Mouse (Mus musculus) small intestine, adult 2 months (tissue): ENCODE results near the gene Rbfox1. TPM values are rescaled to one million over a fixed set of nuclear protein-coding genes. Genes with fewer than 3 reads are reported as not detected.

ENCODE experiments used
- H3K27ac ChIP-seq: fragments of 200-500 bp; 2 replicates; pipeline ENCODE4 v1.5.1; 2012; ENCODE audit warnings: low read depth, low read length, control low read depth, inconsistent platforms; ENCODE audit not compliant: insufficient read depth
- H3K27me3 ChIP-seq: fragments of 200-500 bp; 2 replicates; pipeline ENCODE4 v1.6.1; 2012; ENCODE audit warnings: mild to moderate bottlenecking, moderate library complexity, low read length, inconsistent platforms; ENCODE audit not compliant: control insufficient read depth, insufficient read depth
- H3K36me3 ChIP-seq: fragments of 200-500 bp; 2 replicates; pipeline ENCODE4 v1.6.1; 2012; ENCODE audit warnings: mild to moderate bottlenecking, low read length, control low read depth, inconsistent platforms; ENCODE audit not compliant: control insufficient read depth, insufficient read depth
- H3K4me1 ChIP-seq: fragments of 200-500 bp; 2 replicates; pipeline ENCODE4 v1.6.1; 2012; ENCODE audit warnings: low read length, inconsistent platforms, mixed read lengths; ENCODE audit not compliant: control insufficient read depth, insufficient read depth, insufficient read length
- H3K4me3 ChIP-seq: fragments of 200-500 bp; 2 replicates; pipeline ENCODE4 v1.5.1; 2012; ENCODE audit warnings: low read depth, mild to moderate bottlenecking, control low read depth, inconsistent platforms, low read length, moderate library complexity
- CTCF ChIP-seq: fragments of 200-500 bp; IDR thresholded peaks from 2 replicates; pipeline ENCODE4 v1.5.1; 2012; ENCODE audit warnings: low read depth, mild to moderate bottlenecking, control low read depth, inconsistent platforms, low read length, moderate library complexity, mixed read lengths; ENCODE audit not compliant: insufficient replicate concordance, insufficient read length; ENCODE audit errors: extremely low read depth
- POLR2A ChIP-seq: fragments of 200-500 bp; IDR thresholded peaks from 2 replicates; pipeline ENCODE4 v1.6.1; 2012; ENCODE audit warnings: low read depth, mild to moderate bottlenecking, control low read depth, inconsistent platforms, low read length, moderate library complexity
- WGBS: fragments of 180-500 bp; shearing (Covaris S2); methylation state at CpG from one replicate; pipeline ENCODE4 v1.1.7; 2018; 5-methylcytosine and 5-hydroxymethylcytosine counted together
- polyA plus RNA-seq: library from polyadenylated mRNA; depleted of rRNA; stranded (reverse); fragments of >200 nt; gene quantifications from 2 replicates; pipeline ENCODE4 v1.2.3, GENCODE M21; 2012

Rbfox1 gene
- polyA plus RNA-seq, 1 experiment: 0.72 TPM

DNA sequence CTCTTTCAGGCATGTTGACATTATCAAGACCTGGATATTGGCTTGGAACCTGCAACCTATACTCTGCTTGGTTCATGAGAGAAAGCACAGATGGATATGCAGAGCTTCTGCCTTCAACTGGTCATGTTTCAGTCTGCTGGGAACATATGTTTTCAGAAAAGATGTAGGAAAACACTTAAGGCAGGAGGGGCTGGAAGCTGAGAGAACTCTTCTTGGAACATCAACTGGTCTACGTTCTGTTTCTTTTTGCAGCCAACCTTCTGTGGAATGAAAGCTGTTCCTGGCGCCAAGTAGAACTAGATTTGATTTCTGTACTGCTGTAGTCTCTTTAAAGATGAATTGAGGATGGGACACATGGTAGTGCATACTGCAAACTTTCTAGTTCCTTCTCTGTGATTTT lies 851.4 kb downstream of the Rbfox1 start:
- TF ChIP-seq CTCF (no peak), POLR2A (no peak)
- no peaks in the 10 kb centered on the region for H3K27me3 ChIP-seq
- H3K27ac ChIP-seq: no peak overlapping the region
- H3K4me3 ChIP-seq: no peak overlapping the region
- WGBS: 69% methylated on average over 2 of the region's 2 CpGs
- H3K36me3 ChIP-seq: no peaks in the 10 kb centered on the region
- H3K4me1 ChIP-seq: no peaks in the 10 kb centered on the region

DNA sequence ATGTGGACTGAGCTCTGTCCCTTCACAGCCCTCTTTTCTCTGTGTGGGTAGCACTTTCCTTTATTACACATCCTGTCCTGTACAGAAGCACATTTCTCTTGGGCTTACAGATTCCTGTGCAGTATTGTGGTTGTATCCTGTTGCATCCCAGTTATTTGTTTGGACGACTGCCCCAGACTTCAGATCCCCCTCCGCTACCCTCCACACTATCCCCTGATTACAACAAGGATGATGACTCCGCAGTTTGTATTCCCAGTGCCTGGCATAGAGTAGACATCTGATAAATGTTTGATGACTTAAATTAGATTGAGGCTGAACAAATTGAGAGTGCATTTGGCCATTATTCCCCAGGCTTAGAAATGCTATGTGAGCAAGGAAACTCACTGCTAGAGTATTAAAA lies 851.8 kb downstream of the Rbfox1 start:
- Histone ChIP-seq H3K4me1 (no peaks in the 10 kb centered on the region), H3K36me3 (no peaks in the 10 kb centered on the region), H3K4me3 (no peak overlapping the region), H3K27ac (no peak overlapping the region), H3K27me3 (no peaks in the 10 kb centered on the region)
- WGBS: 70% methylated on average over 3 of the region's 3 CpGs
- no peak for TF ChIP-seq POLR2A
- no peak for TF ChIP-seq CTCF

DNA sequence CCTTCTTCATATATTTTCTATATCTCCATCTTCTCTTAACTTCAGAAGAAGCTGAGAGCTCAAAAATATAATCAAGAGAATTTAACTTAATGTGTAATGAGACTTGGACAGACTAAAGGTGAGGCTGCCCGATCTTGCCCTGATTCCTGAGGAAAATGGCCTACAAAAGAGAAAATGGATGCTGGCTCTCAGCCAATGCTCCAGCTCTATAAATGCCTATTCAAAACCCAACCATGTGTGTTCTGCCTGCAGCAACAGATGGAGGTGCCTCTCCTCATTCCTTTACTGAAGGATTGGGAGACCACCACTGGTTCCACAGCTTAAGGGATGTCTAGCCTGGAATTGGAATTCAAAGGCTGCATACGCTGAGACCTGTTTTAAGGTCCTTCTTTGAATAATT lies 861.0 kb downstream of the Rbfox1 start:
- Histone ChIP-seq H3K4me3 (no peak overlapping the region), H3K27me3 (no peaks in the 10 kb centered on the region), H3K27ac (no peak overlapping the region), H3K4me1 (no peaks in the 10 kb centered on the region), H3K36me3 (no peaks in the 10 kb centered on the region)
- 77% methylated on average over 2 of the region's 2 CpGs for WGBS
- TF ChIP-seq CTCF (no peak), POLR2A (no peak)

DNA sequence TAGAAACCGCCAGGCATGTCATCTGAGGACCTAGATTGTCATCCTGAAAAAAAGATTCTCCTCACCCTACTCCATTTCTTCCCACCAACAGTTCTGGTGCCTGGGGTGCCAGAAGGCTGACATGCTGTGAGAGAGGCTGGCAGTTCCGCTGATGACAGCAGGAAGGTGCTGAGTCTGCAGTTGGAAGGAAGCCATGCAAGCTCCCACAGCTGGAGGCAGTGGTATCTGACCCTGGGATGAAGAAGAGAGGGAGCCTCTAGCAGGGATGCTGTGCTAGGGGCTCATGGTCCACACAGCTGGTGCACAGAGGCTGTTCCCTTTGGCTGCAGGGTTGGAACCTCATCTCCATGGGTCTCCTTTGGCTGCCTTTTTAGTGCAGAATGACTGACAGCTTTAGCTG lies 865.3 kb downstream of the Rbfox1 start:
- no peak overlapping the region for H3K27ac ChIP-seq
- 64% methylated on average over 2 of the region's 2 CpGs for WGBS
- H3K4me3 ChIP-seq: no peak overlapping the region
- no peaks in the 10 kb centered on the region for H3K4me1 ChIP-seq
- no peaks in the 10 kb centered on the region for H3K27me3 ChIP-seq
- TF ChIP-seq POLR2A (no peak), CTCF (no peak)
- H3K36me3 ChIP-seq: no peaks in the 10 kb centered on the region

DNA sequence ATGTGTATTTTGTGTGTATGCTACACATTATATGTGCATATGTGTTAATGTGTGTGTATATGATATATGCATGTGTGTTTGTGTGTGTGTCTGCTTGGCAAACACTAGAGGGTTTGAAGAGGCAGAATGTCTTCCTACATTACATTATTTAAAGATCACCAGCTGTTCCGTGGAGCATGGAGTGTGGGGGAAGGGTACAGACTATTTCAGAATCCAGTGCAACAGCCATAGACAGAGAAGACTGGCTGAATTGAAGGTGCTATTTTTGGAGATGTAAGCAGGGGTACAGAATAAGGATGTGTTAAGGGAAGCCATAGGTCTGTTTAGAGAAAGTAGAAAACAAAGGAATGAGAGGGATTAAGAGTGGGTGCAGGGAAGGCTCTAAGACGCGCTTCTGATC lies 869.7 kb downstream of the Rbfox1 start:
- H3K4me3 ChIP-seq: no peak overlapping the region
- TF ChIP-seq POLR2A (no peak), CTCF (no peak)
- no peaks in the 10 kb centered on the region for H3K4me1 ChIP-seq
- no peak overlapping the region for H3K27ac ChIP-seq
- no peaks in the 10 kb centered on the region for H3K36me3 ChIP-seq
- 85% methylated on average over 3 of the region's 3 CpGs for WGBS
- no peaks in the 10 kb centered on the region for H3K27me3 ChIP-seq

DNA sequence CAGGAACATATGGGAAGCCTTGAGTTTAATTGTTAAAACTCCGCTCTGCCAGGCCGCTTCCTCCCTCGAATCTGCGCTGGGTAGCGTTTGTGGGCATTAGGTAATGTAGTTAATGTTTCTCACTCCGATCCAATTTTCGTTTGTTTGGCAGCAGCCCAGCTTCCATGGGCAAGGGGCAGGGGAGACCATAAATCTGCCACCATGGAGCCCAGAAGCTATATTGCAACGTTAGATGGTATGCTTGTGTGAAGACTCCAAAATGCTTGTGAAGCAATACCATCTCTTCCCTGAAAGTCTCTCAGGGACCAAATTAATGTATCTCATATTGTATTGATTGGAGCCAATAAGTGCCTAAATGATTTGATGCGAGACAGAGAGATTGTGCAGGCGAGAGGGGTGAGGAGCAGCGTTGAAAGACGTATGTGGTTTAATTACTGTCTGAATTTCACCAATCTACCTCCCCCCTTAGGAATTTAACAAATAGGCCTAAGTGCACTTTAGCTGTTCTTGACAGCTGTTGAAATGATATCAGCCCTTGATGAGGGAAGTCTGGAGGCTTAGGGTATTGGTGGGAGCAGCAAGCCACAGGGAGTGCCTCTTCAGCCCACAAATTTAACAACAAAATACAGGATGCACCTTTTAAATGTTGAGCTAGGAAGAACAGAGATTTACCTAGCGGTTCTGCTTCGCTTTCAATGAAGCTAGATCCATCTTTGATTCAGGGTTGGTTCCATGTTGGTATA lies 884.5 kb downstream of the Rbfox1 start:
- Histone ChIP-seq H3K27me3 (no peaks in the 10 kb centered on the region), H3K27ac (no peak overlapping the region), H3K4me1 (no peaks in the 10 kb centered on the region), H3K4me3 (no peak overlapping the region), H3K36me3 (no peaks in the 10 kb centered on the region)
- TF ChIP-seq CTCF (no peak), POLR2A (no peak)
- 69% methylated on average over 14 of the region's 14 CpGs for WGBS

DNA sequence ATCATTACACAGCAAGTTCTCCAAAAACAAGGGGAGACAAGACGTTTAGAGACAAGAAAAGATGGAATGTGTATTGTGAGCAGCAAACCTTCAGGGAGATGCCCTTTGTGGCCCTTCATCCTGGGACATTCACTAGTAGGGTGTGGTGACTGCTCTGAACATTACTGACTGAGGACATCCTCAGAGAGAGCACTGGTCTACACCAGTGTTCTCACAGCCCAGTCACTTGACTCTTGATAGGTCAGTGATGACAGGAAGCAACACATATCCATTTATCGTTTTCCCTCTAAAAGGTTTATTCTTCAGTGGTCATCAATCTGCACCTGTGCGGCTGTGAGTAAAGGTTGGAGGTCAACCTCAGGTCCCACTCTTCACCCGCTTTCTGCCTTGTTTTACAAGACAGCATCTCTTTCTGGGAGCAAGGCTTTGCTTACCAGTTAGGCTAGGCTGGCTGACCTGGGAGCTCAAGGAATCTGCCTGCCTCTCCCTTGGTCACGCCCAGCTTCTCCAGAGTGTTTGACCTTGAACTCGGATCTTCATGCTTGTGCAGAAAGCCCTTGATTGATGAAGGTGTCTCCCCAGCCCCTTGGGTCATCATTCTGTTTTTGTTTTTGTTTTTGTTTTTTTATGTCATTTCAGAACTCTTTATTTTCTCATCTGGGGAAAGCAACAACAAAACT lies 892.5 kb downstream of the Rbfox1 start:
- 73% methylated on average over 6 of the region's 6 CpGs for WGBS
- no peaks in the 10 kb centered on the region for H3K27me3 ChIP-seq
- no peak overlapping the region for H3K27ac ChIP-seq
- no peak overlapping the region for H3K4me3 ChIP-seq
- no peaks in the 10 kb centered on the region for H3K4me1 ChIP-seq
- no peaks in the 10 kb centered on the region for H3K36me3 ChIP-seq
- TF ChIP-seq CTCF: no peak
- no peak for TF ChIP-seq POLR2A
